Mouse (Mus musculus) limb, embryonic 10.5 days (tissue): ENCODE measurements around the gene Plekha6. TPM values are rescaled to one million over a fixed set of nuclear protein-coding genes. Genes with fewer than 3 reads are reported as not detected.
A peak's percentile ranks its signal among the peaks of the same experiment; 100 is the strongest.

ENCODE experiments used
- DNase-seq: peaks from one replicate; pipeline ENCODE4 v3.0.0-alpha.2; 2017; ENCODE audit warnings: low spot score
- H3K27ac ChIP-seq: fragments of 300-500 bp; sonication (generic); 2 replicates; pipeline ENCODE4 v1.5.1; 2016; ENCODE audit warnings: mild to moderate bottlenecking
- H3K27me3 ChIP-seq: fragments of 300-500 bp; sonication (generic); 2 replicates; pipeline ENCODE4 v1.6.1; 2016; ENCODE audit warnings: low read depth, mild to moderate bottlenecking; ENCODE audit not compliant: poor library complexity, severe bottlenecking
- H3K36me3 ChIP-seq: fragments of 300-500 bp; sonication (generic); 2 replicates; pipeline ENCODE4 v1.6.1; 2016; ENCODE audit warnings: mild to moderate bottlenecking, moderate library complexity
- H3K4me1 ChIP-seq: fragments of 300-500 bp; sonication (generic); 2 replicates; pipeline ENCODE4 v1.6.1; 2016
- H3K4me3 ChIP-seq: fragments of 300-500 bp; sonication (generic); 2 replicates; pipeline ENCODE4 v1.5.1; 2016; ENCODE audit warnings: mild to moderate bottlenecking, moderate library complexity
- H3K9me3 ChIP-seq: fragments of 300-500 bp; sonication (generic); replicated peaks from 2 replicates; pipeline ENCODE4 v1.6.1; 2016; ENCODE audit warnings: mild to moderate bottlenecking
- WGBS: fragments of 180-500 bp; shearing (Covaris S2); methylation state at CpG from one replicate; pipeline ENCODE4 v1.1.7; 2016; 5-methylcytosine and 5-hydroxymethylcytosine counted together
- polyA plus RNA-seq: library from polyadenylated mRNA; unstranded; fragments of >200 nt; fragmentation: Nextera tagmentation; extraction: Ambion mirVana; gene quantifications from 2 replicates; pipeline ENCODE4 v1.2.1, GENCODE M21; 2016

Plekha6 gene
- polyA plus RNA-seq, 1 experiment from 2014 or later: 1.4 TPM

- peaks cover 30% of the 10 kb centered on the region for H3K4me1 ChIP-seq
- no peaks in the 10 kb centered on the region for H3K36me3 ChIP-seq
- H3K9me3 ChIP-seq: no peaks in the 10 kb centered on the region
- 82% methylated on average over 11 of the region's 11 CpGs for WGBS
- no peak overlapping the region for H3K4me3 ChIP-seq
- DNase-seq: no peak
- peaks cover 58% of the 10 kb centered on the region for H3K27me3 ChIP-seq
- H3K27ac ChIP-seq: no peak overlapping the region
These were observed 14.9 kb downstream of the Plekha6 start for GRCm38 (mm10) chr1:133178732-133179440.

GRCm38 (mm10) chr1:133181072-133182015 is 17.3 kb downstream of the Plekha6 start:
- Histone ChIP-seq H3K27me3 (peaks cover 68% of the 10 kb centered on the region), H3K36me3 (no peaks in the 10 kb centered on the region), H3K4me3 (peak overlapping the region; percentile 52), H3K4me1 (peaks cover 30% of the 10 kb centered on the region), H3K27ac (0 out of 2 replicates have a peak overlapping the region, but pooled peaks have one; percentile 20), H3K9me3 (no peaks in the 10 kb centered on the region)
- DNase-seq: peak; percentile 87
- WGBS: under 1% methylated on average over 31 of the region's 31 CpGs

GRCm38 (mm10) chr1:133182016-133182705 is 18.2 kb downstream of the Plekha6 start:
- WGBS: under 1% methylated on average over 25 of the region's 25 CpGs
- DNase-seq: peak; percentile 62
- Histone ChIP-seq H3K27ac (0 out of 2 replicates have a peak overlapping the region, but pooled peaks have one; percentile 20), H3K9me3 (no peaks in the 10 kb centered on the region), H3K4me1 (peaks cover 33% of the 10 kb centered on the region), H3K27me3 (peaks cover 68% of the 10 kb centered on the region), H3K36me3 (no peaks in the 10 kb centered on the region), H3K4me3 (peak overlapping the region; percentile 52)

GRCm38 (mm10) chr1:133182706-133183095 is 18.7 kb downstream of the Plekha6 start:
- WGBS: 0% methylated on average over 16 of the region's 16 CpGs
- Histone ChIP-seq H3K27me3 (peaks cover 68% of the 10 kb centered on the region), H3K36me3 (no peaks in the 10 kb centered on the region), H3K27ac (0 out of 2 replicates have a peak overlapping the region, but pooled peaks have one; percentile 7), H3K4me3 (peak overlapping the region; percentile 52), H3K4me1 (peaks cover 38% of the 10 kb centered on the region), H3K9me3 (no peaks in the 10 kb centered on the region)
- DNase-seq: no peak

- H3K9me3 ChIP-seq: no peaks in the 10 kb centered on the region
- H3K27me3 ChIP-seq: peaks cover 63% of the 10 kb centered on the region
- peaks cover 44% of the 10 kb centered on the region for H3K4me1 ChIP-seq
- no peak for DNase-seq
- H3K27ac ChIP-seq: peak overlapping the region; percentile 34
- H3K4me3 ChIP-seq: peak overlapping the region; percentile 52
- no peaks in the 10 kb centered on the region for H3K36me3 ChIP-seq
- WGBS: 20% methylated on average over 16 of the region's 16 CpGs
These were observed 19.3 kb downstream of the Plekha6 start for GRCm38 (mm10) chr1:133183141-133183925.

GRCm38 (mm10) chr1:133187948-133188680 is 24.1 kb downstream of the Plekha6 start:
- Histone ChIP-seq H3K4me3 (peak overlapping the region; percentile 19; the same call in 1 of the 2 replicates), H3K27me3 (peaks cover 17% of the 10 kb centered on the region), H3K36me3 (no peaks in the 10 kb centered on the region), H3K27ac (peak overlapping the region; percentile 71), H3K9me3 (no peaks in the 10 kb centered on the region), H3K4me1 (peaks cover 28% of the 10 kb centered on the region)
- peak; percentile 79 for DNase-seq
- 16% methylated on average over 4 of the region's 4 CpGs for WGBS

GRCm38 (mm10) chr1:133188719-133189118 is 24.7 kb downstream of the Plekha6 start:
- Histone ChIP-seq H3K4me1 (peaks cover 27% of the 10 kb centered on the region), H3K27ac (peak overlapping the region; percentile 1; the same call in 1 of the 2 replicates), H3K36me3 (no peaks in the 10 kb centered on the region), H3K4me3 (no peak overlapping the region), H3K27me3 (peaks cover 11% of the 10 kb centered on the region), H3K9me3 (no peaks in the 10 kb centered on the region)
- 89% methylated on average over 8 of the region's 8 CpGs for WGBS
- DNase-seq: no peak

- no peaks in the 10 kb centered on the region for H3K9me3 ChIP-seq
- H3K4me1 ChIP-seq: peaks cover 27% of the 10 kb centered on the region
- H3K4me3 ChIP-seq: no peak overlapping the region
- no peaks in the 10 kb centered on the region for H3K36me3 ChIP-seq
- H3K27me3 ChIP-seq: peaks cover 8% of the 10 kb centered on the region
- no peak for DNase-seq
- H3K27ac ChIP-seq: no peak overlapping the region
These were observed 25.5 kb downstream of the Plekha6 start for GRCm38 (mm10) chr1:133189471-133189870.

GRCm38 (mm10) chr1:133190550-133190949 is 26.5 kb downstream of the Plekha6 start:
- H3K36me3 ChIP-seq: no peaks in the 10 kb centered on the region
- WGBS: 84% methylated on average over 9 of the region's 9 CpGs
- peaks cover 29% of the 10 kb centered on the region for H3K4me1 ChIP-seq
- no peaks in the 10 kb centered on the region for H3K9me3 ChIP-seq
- DNase-seq: no peak
- no peak overlapping the region for H3K4me3 ChIP-seq
- H3K27ac ChIP-seq: no peak overlapping the region
- peaks cover 16% of the 10 kb centered on the region for H3K27me3 ChIP-seq

- no peak overlapping the region for H3K4me3 ChIP-seq
- no peaks in the 10 kb centered on the region for H3K9me3 ChIP-seq
- peaks cover 35% of the 10 kb centered on the region for H3K4me1 ChIP-seq
- WGBS: 17% methylated on average over 6 of the region's 6 CpGs
- H3K27me3 ChIP-seq: peaks cover 25% of the 10 kb centered on the region
- DNase-seq: no peak
- no peak overlapping the region for H3K27ac ChIP-seq
- no peaks in the 10 kb centered on the region for H3K36me3 ChIP-seq
These were observed 32.2 kb downstream of the Plekha6 start for GRCm38 (mm10) chr1:133196181-133196580.

- peaks cover 25% of the 10 kb centered on the region for H3K27me3 ChIP-seq
- H3K27ac ChIP-seq: no peak overlapping the region
- peaks cover 40% of the 10 kb centered on the region for H3K4me1 ChIP-seq
- H3K9me3 ChIP-seq: no peaks in the 10 kb centered on the region
- DNase-seq: no peak
- WGBS: 90% methylated on average over 6 of the region's 6 CpGs
- H3K36me3 ChIP-seq: no peaks in the 10 kb centered on the region
- no peak overlapping the region for H3K4me3 ChIP-seq
These were observed 33.3 kb downstream of the Plekha6 start for GRCm38 (mm10) chr1:133197266-133197665.
